Mouse (Mus musculus): ENCODE data around the gene Cfap97d1.

Cfap97d1 gene

GRCm38 (mm10) chr11:102035456-102035960, 51.4 kb downstream of the Cfap97d1 start:
- in situ Hi-C loops (cut with MboI, MseI) = loop anchor here (5.0 kb wide), 1 partner anchor 538 kb away; no protein-coding TSS in a partner anchor

GRCm38 (mm10) chr11:102036336-102036735, 52.3 kb downstream of the Cfap97d1 start:
- in situ Hi-C loops (cut with MboI, MseI) = loop anchor here (5.0 kb wide), 1 partner anchor 539 kb away; no protein-coding TSS in a partner anchor

DNA sequence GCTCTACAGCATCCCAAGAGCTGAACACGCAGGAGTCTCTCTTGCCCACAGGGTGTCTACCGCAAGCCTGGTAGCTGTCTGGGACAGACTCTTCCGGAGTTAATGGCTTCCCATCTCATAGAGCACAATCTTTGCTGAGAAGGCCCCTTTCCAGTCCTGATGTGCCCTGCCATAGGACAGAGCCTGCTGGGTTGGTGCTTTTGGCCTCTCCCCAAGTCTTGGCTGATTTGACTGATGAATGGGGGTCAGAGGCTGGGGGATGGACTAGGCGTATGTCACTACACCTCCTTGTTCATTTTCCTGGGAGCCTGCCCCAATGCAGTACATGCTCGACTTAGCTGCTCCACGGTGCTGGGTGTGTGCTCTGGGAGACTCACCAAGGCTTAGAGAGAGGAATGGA, 53.7 kb downstream of the Cfap97d1 start:
- in situ Hi-C loops (cut with MboI, MseI) = loop anchor here (5.0 kb wide), 1 partner anchor 540 kb away; no protein-coding TSS in a partner anchor

DNA sequence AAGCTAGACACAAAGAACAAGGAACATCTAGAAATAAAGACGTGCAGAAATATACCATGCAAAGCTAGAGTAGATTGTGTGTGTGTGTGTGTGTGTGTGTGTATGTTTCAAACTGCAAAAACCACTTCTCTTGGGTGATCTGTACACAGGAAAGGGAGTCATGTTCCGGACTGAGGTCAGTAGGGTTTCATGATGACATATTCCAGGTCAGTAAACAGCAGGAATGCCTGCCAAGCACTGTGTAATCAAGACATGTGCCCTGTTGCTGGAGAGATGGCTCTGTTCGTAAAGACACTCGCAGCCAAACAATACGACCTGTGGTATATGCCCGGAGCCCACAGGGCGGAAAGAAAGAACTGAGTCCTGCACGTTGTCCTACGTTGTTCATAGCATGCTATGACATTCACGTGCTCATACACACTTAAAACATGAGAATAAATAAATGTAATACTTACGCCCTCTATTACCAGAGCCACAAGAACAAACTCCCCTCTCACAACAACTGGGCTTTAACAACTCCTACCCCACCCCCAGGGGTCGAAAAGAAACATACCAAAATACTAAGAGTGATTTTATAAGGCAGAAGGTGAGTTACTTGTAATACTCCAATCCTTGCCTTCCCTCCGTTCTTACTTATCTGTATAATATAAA, 55.5 kb downstream of the Cfap97d1 start:
- in situ Hi-C loops (cut with MboI, MseI) = loop anchor here (5.0 kb wide), 1 partner anchor 542 kb away; no protein-coding TSS in a partner anchor

GRCm38 (mm10) chr11:102040138-102040524, 56.1 kb downstream of the Cfap97d1 start:
- in situ Hi-C loops (cut with MboI, MseI) = no loop called here

DNA sequence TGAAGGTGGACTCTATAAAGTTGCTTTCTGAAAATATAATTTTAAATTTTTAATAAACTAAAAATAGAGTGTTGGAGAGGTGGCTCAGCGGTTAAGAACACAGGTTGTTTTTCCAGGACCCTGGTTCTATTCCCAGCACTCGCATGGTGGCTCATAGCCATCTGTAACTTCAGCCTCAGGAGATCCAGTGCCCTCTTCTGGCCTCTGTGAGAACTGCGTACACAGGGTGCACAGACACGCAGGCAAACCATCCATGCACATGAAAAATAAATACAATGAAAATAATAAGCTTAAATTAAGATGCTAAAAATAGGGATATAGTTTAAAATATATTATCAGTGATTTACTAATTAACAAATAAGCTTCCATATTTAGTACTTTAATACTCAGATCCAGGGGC, 56.6 kb downstream of the Cfap97d1 start:
- in situ Hi-C loops (cut with MboI, MseI) = no loop called here

- in situ Hi-C loops (cut with MboI, MseI) = no loop called here
These were observed 57.4 kb downstream of the Cfap97d1 start, which contains the start of gene Cd300lg for GRCm38 (mm10) chr11:102041350-102041949. Cd300lg (plus strand) TSS chr11:102041509.
